Mouse (Mus musculus) MEL (cell line): ENCODE data around the gene Gpld1.

ENCODE experiments used
- POLR2A ChIP-seq, 2 experiments: IDR thresholded peaks; 2 replicates each; pipeline ENCODE4 v1.6.1; 2011 to 2012; ENCODE audit warnings: low read length in 2 of 2, mild to moderate bottlenecking in 2 of 2, control low read depth in 1 of 2, improper control_type of control experiment in 1 of 2, low read depth in 1 of 2, moderate library complexity in 1 of 2; ENCODE audit not compliant: control insufficient read depth in 1 of 2, insufficient read depth in 1 of 2, poor library complexity in 1 of 2
- UBTF ChIP-seq: IDR thresholded peaks from 2 replicates; pipeline ENCODE4 v1.6.1; 2012; ENCODE audit warnings: low read depth, mild to moderate bottlenecking, inconsistent platforms, low read length, improper control_type of control experiment, moderate library complexity, borderline replicate concordance; ENCODE audit not compliant: insufficient read depth

GRCm38 (mm10) chr13:25002965-25003364 is 60.0 kb downstream of the Gpld1 start:
- no peak for TF ChIP-seq POLR2A (IDR thresholded peaks at IDR 0.05; ENCODE audit: control insufficient read depth in 1 of 2, insufficient read depth in 1 of 2, low read depth in 1 of 2, low read length in 2 of 2, poor library complexity in 1 of 2)
- no peak for TF ChIP-seq UBTF
